In the genomic region with DNA sequence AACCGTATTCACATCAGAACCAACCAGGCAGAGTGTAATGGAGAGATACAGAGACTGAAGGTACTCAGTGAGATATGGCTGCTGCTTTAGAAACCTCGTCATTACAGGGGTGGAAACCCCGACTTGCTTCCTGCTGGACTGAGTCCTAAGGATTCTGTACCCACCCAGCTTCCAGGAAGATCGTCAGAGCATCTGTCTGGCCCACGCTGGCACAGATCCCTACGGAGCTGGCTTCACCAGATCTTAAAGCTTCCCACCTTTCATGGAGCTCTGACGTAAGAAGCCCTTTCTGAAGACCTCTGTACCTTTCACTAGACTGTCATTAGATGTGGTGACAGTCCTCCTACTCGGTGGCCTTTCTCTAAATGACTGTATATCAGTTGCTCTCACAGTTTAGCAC, we compare ENCODE assay signal across 14 mouse cellular contexts.
"Had no signal": no experiment of that assay in that cellular context is flagged by ENCODE, and none has a peak within 500 bp of the region (broad histone marks: within the 10 kb centered on the region; RNA-seq: fewer than 3 reads in every experiment).

No protein-coding gene starts in this region.

- H3K9ac ChIP-seq: kidney, embryonic 15.5 days; limb, embryonic 13.5 days; liver, embryonic 14.5 days; neural tube, embryonic 15.5 days had no signal

- DNase-seq: kidney, adult 2 months; kidney, postnatal 14 days; left cerebral cortex, postnatal 4 days; right cerebral cortex, adult 18-20 months; right cerebral cortex, postnatal 25 days; thymus, postnatal 36 days had no signal

- H3K4me3 ChIP-seq: kidney, embryonic 15.5 days; limb, embryonic 13.5 days; megakaryocyte, embryonic 14.5 days; myocyte; neural tube, embryonic 15.5 days had no signal

- H3K27ac ChIP-seq: kidney, embryonic 15.5 days; limb, embryonic 13.5 days; liver, embryonic 14.5 days; macrophage had no signal

- H3K9me3 ChIP-seq: kidney, embryonic 15.5 days; limb, embryonic 13.5 days; megakaryocyte, embryonic 14.5 days; neural tube, embryonic 15.5 days had no signal

- H3K4me2 ChIP-seq: kidney, embryonic 15.5 days; limb, embryonic 13.5 days had no signal

- ATAC-seq: intestine, embryonic 16.5 days had no signal

- H3K36me3 ChIP-seq: kidney, embryonic 15.5 days; limb, embryonic 13.5 days; neural tube, embryonic 15.5 days had no signal
